Mouse (Mus musculus): ENCODE results near the gene Prep. TPM values are rescaled to one million over a fixed set of nuclear protein-coding genes. Genes with fewer than 3 reads are reported as not detected.

Gene Prep
- polyA plus RNA-seq, 1 experiment, result 7.1 TPM

GRCm38 (mm10) chr10:45085315-45085714 is 18.3 kb downstream of the Prep start:
- no peak overlapping the region for H3K4me3 ChIP-seq (ENCODE audit: insufficient read depth, low read length)
- H3K27ac ChIP-seq (ENCODE audit: insufficient read depth, low read length), result no peak overlapping the region
- TF ChIP-seq CTCF (IDR thresholded peaks at IDR 0.05; ENCODE audit: extremely low read depth, insufficient read depth, low read length) (no peak), POLR2A (IDR thresholded peaks at IDR 0.05; ENCODE audit: extremely low read depth, insufficient read depth, low read length) (no peak)
- peaks cover 1% of the 10 kb centered on the region; the same call in 1 of the 2 replicates for H3K4me1 ChIP-seq (ENCODE audit: control insufficient read depth, insufficient read depth, low read length)

- H3K4me1 ChIP-seq (ENCODE audit: control insufficient read depth, insufficient read depth, low read length), result peaks cover 1% of the 10 kb centered on the region; the same call in 1 of the 2 replicates
- no peak overlapping the region for H3K4me3 ChIP-seq (ENCODE audit: insufficient read depth, low read length)
- H3K27ac ChIP-seq (ENCODE audit: insufficient read depth, low read length), result no peak overlapping the region
- TF ChIP-seq CTCF (IDR thresholded peaks at IDR 0.05; ENCODE audit: extremely low read depth, insufficient read depth, low read length) (0 out of 2 replicates have a peak, but pooled peaks have one; percentile 19), POLR2A (IDR thresholded peaks at IDR 0.05; ENCODE audit: extremely low read depth, insufficient read depth, low read length) (no peak)
Measured at GRCm38 (mm10) chr10:45086637-45087036, 19.6 kb downstream of the Prep start.

GRCm38 (mm10) chr10:45091462-45092079 is 24.6 kb downstream of the Prep start:
- TF ChIP-seq POLR2A (IDR thresholded peaks at IDR 0.05; ENCODE audit: extremely low read depth, insufficient read depth, low read length) (no peak), CTCF (IDR thresholded peaks at IDR 0.05; ENCODE audit: extremely low read depth, insufficient read depth, low read length) (no peak)
- Histone ChIP-seq H3K27ac (ENCODE audit: insufficient read depth, low read length) (no peak overlapping the region), H3K4me3 (ENCODE audit: insufficient read depth, low read length) (no peak overlapping the region), H3K4me1 (ENCODE audit: control insufficient read depth, insufficient read depth, low read length) (peaks cover 2% of the 10 kb centered on the region; the same call in 1 of the 2 replicates)

GRCm38 (mm10) chr10:45092080-45093056 is 25.4 kb downstream of the Prep start:
- Histone ChIP-seq H3K4me3 (ENCODE audit: insufficient read depth, low read length) (no peak overlapping the region), H3K4me1 (ENCODE audit: control insufficient read depth, insufficient read depth, low read length) (peaks cover 2% of the 10 kb centered on the region; the same call in 1 of the 2 replicates), H3K27ac (ENCODE audit: insufficient read depth, low read length) (no peak overlapping the region)
- TF ChIP-seq CTCF (IDR thresholded peaks at IDR 0.05; ENCODE audit: extremely low read depth, insufficient read depth, low read length) (no peak), POLR2A (IDR thresholded peaks at IDR 0.05; ENCODE audit: extremely low read depth, insufficient read depth, low read length) (no peak)

- Histone ChIP-seq H3K4me3 (ENCODE audit: insufficient read depth, low read length) (no peak overlapping the region), H3K27ac (ENCODE audit: insufficient read depth, low read length) (no peak overlapping the region), H3K4me1 (ENCODE audit: control insufficient read depth, insufficient read depth, low read length) (no peaks in the 10 kb centered on the region)
- TF ChIP-seq CTCF (IDR thresholded peaks at IDR 0.05; ENCODE audit: extremely low read depth, insufficient read depth, low read length) (peak; percentile 54; the same call in 1 of the 2 replicates), POLR2A (IDR thresholded peaks at IDR 0.05; ENCODE audit: extremely low read depth, insufficient read depth, low read length) (no peak)
Measured at GRCm38 (mm10) chr10:45098751-45099150, 31.7 kb downstream of the Prep start.

- H3K4me3 ChIP-seq (ENCODE audit: insufficient read depth, low read length), result no peak overlapping the region
- TF ChIP-seq POLR2A (IDR thresholded peaks at IDR 0.05; ENCODE audit: extremely low read depth, insufficient read depth, low read length) (no peak), CTCF (IDR thresholded peaks at IDR 0.05; ENCODE audit: extremely low read depth, insufficient read depth, low read length) (no peak)
- no peak overlapping the region for H3K27ac ChIP-seq (ENCODE audit: insufficient read depth, low read length)
- H3K4me1 ChIP-seq (ENCODE audit: control insufficient read depth, insufficient read depth, low read length), result no peaks in the 10 kb centered on the region
Measured at GRCm38 (mm10) chr10:45100473-45100872, 33.5 kb downstream of the Prep start.

- H3K27ac ChIP-seq (ENCODE audit: insufficient read depth, low read length), result no peak overlapping the region
- no peak for TF ChIP-seq CTCF (IDR thresholded peaks at IDR 0.05; ENCODE audit: extremely low read depth, insufficient read depth, low read length)
- TF ChIP-seq POLR2A (IDR thresholded peaks at IDR 0.05; ENCODE audit: extremely low read depth, insufficient read depth, low read length), result no peak
- H3K4me3 ChIP-seq (ENCODE audit: insufficient read depth, low read length), result no peak overlapping the region
- no peaks in the 10 kb centered on the region for H3K4me1 ChIP-seq (ENCODE audit: control insufficient read depth, insufficient read depth, low read length)
Measured at GRCm38 (mm10) chr10:45103184-45103583, 36.2 kb downstream of the Prep start.

- no peaks in the 10 kb centered on the region for H3K4me1 ChIP-seq (ENCODE audit: control insufficient read depth, insufficient read depth, low read length)
- no peak overlapping the region for H3K27ac ChIP-seq (ENCODE audit: insufficient read depth, low read length)
- TF ChIP-seq POLR2A (IDR thresholded peaks at IDR 0.05; ENCODE audit: extremely low read depth, insufficient read depth, low read length) (no peak), CTCF (IDR thresholded peaks at IDR 0.05; ENCODE audit: extremely low read depth, insufficient read depth, low read length) (no peak)
- no peak overlapping the region for H3K4me3 ChIP-seq (ENCODE audit: insufficient read depth, low read length)
Measured at GRCm38 (mm10) chr10:45104098-45104497, 37.1 kb downstream of the Prep start.

- Histone ChIP-seq H3K27ac (ENCODE audit: insufficient read depth, low read length) (no peak overlapping the region), H3K4me3 (ENCODE audit: insufficient read depth, low read length) (no peak overlapping the region), H3K4me1 (ENCODE audit: control insufficient read depth, insufficient read depth, low read length) (no peaks in the 10 kb centered on the region)
- no peak for TF ChIP-seq POLR2A (IDR thresholded peaks at IDR 0.05; ENCODE audit: extremely low read depth, insufficient read depth, low read length)
- no peak for TF ChIP-seq CTCF (IDR thresholded peaks at IDR 0.05; ENCODE audit: extremely low read depth, insufficient read depth, low read length)
Measured at GRCm38 (mm10) chr10:45104535-45105079, 37.6 kb downstream of the Prep start.
